Mouse (Mus musculus) regulatory T cell (primary cell): ENCODE measurements around the gene Katnbl1.

Source experiments
- in situ Hi-C: fragments of 300-600 bp; cut with MboI, MseI; formaldehyde crosslinking; loops from one replicate; pipeline ENCODE4 v1.15.1; 2025; ENCODE audit warnings: high pct_unique_total_duplicates

Katnbl1 gene

GRCm38 (mm10) chr2:112378973-112379898, at the start of gene Katnbl1:
Gene Katnbl1, plus strand, starts transcription at chr2:112379211.
- in situ Hi-C loops, result loop anchor here (10.0 kb wide), 1 partner anchor 106 kb away; the partner anchor contains the start of gene Chrm5

GRCm38 (mm10) chr2:112332051-112332898, 46.7 kb upstream of the Katnbl1 start:
- in situ Hi-C loops, result no loop called here

GRCm38 (mm10) chr2:112337211-112337610, 41.8 kb upstream of the Katnbl1 start:
- in situ Hi-C loops, result no loop called here

GRCm38 (mm10) chr2:112339736-112340135, 39.3 kb upstream of the Katnbl1 start:
- in situ Hi-C loops, result no loop called here

- in situ Hi-C loops, result no loop called here
Observed at GRCm38 (mm10) chr2:112341117-112341516, 37.9 kb upstream of the Katnbl1 start.

GRCm38 (mm10) chr2:112348246-112348645, 30.8 kb upstream of the Katnbl1 start:
- in situ Hi-C loops, result no loop called here

- in situ Hi-C loops, result no loop called here
Observed at GRCm38 (mm10) chr2:112353685-112354455, 25.1 kb upstream of the Katnbl1 start.

- in situ Hi-C loops, result no loop called here
Observed at GRCm38 (mm10) chr2:112359611-112360010, 19.4 kb upstream of the Katnbl1 start.

GRCm38 (mm10) chr2:112360012-112360780, 18.8 kb upstream of the Katnbl1 start:
- in situ Hi-C loops, result no loop called here

- in situ Hi-C loops, result no loop called here
Observed at GRCm38 (mm10) chr2:112360781-112361169, 18.2 kb upstream of the Katnbl1 start.

GRCm38 (mm10) chr2:112367222-112367621, 11.8 kb upstream of the Katnbl1 start:
- in situ Hi-C loops, result no loop called here

- in situ Hi-C loops, result no loop called here
Observed at GRCm38 (mm10) chr2:112367726-112368673, 11.0 kb upstream of the Katnbl1 start, which contains the start of gene Emc4. Gene Emc4, minus strand, starts transcription at chr2:112368027.

GRCm38 (mm10) chr2:112369941-112370340, 9.1 kb upstream of the Katnbl1 start:
- in situ Hi-C loops, result loop anchor here (5.0 to 10.0 kb wide), 3 partner anchors 82 to 115 kb away; partner anchors contain the start of genes Chrm5, Emc7, Gm21985 and Slc12a6

- in situ Hi-C loops, result loop anchor here (5.0 to 10.0 kb wide), 3 partner anchors 79 to 112 kb away; partner anchors contain the start of genes Chrm5, Emc7, Gm21985 and Slc12a6
Observed at GRCm38 (mm10) chr2:112373141-112373540, 5.9 kb upstream of the Katnbl1 start.

GRCm38 (mm10) chr2:112374610-112375009, 4.4 kb upstream of the Katnbl1 start:
- in situ Hi-C loops, result loop anchor here (5.0 to 10.0 kb wide), 3 partner anchors 78 to 110 kb away; partner anchors contain the start of genes Chrm5, Emc7, Gm21985 and Slc12a6

GRCm38 (mm10) chr2:112380131-112380530, 1.1 kb downstream of the Katnbl1 start:
- in situ Hi-C loops, result no loop called here

- in situ Hi-C loops, result no loop called here
Observed at GRCm38 (mm10) chr2:112381219-112381618, 2.2 kb downstream of the Katnbl1 start.

- in situ Hi-C loops, result no loop called here
Observed at GRCm38 (mm10) chr2:112390843-112391242, 11.8 kb downstream of the Katnbl1 start.

- in situ Hi-C loops, result no loop called here
Observed at GRCm38 (mm10) chr2:112391346-112392000, 12.5 kb downstream of the Katnbl1 start.
